Mouse (Mus musculus) liver, adult 2 months (tissue): ENCODE data around the gene Ptprb.
A peak's percentile ranks its signal among the peaks of the same experiment; 100 is the strongest.

Experiments used
- CTCF ChIP-seq: fragments of 200-500 bp; IDR thresholded peaks from 2 replicates; pipeline ENCODE4 v1.5.1; 2011; ENCODE audit warnings: low read depth, low read length, control low read depth
- POLR2A ChIP-seq: fragments of 200-500 bp; IDR thresholded peaks from 2 replicates; pipeline ENCODE4 v1.6.1; 2011; ENCODE audit warnings: low read length, control low read depth; ENCODE audit not compliant: insufficient read depth; ENCODE audit errors: extremely low read depth

- peak; percentile 83 for TF ChIP-seq CTCF
- TF ChIP-seq POLR2A: no peak
Measured at GRCm38 (mm10) chr10:116330458-116330857, 55.1 kb downstream of the Ptprb start.
